Mouse (Mus musculus): ENCODE results near the gene Kif24.

DNA sequence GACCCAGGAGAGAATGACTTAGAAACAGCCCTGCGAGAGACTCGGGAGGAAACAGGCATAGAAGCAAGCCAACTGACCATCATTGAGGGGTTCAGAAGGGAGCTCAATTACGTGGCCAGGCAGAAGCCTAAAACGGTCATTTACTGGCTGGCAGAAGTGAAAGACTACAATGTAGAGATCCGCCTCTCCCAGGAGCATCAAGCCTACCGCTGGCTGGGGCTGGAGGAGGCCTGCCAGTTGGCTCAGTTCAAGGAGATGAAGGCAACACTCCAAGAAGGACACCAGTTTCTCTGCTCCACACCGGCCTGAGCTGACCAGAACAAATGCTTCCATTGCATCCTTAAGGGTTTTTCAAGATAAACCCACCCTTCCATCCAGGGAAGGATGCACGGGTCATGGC is 15.6 kb upstream of the Kif24 start:
- no peak for TF ChIP-seq CTCF (conservative IDR thresholded peaks at IDR 0.05; ENCODE audit: insufficient read depth, insufficient read length, low read depth, low read length)
- no peak for TF ChIP-seq POLR2A (IDR thresholded peaks at IDR 0.05; ENCODE audit: low read depth, low read length)
